Mouse (Mus musculus) liver, embryonic 13.5 days (tissue): ENCODE data around the gene Slc22a18. TPM values are rescaled to one million over a fixed set of nuclear protein-coding genes. Genes with fewer than 3 reads are reported as not detected.

Experiments used
- ATAC-seq: fragments of 200-750 bp; cut with Nextera tagmentation; 2 replicates; pipeline ENCODE4 v1.8.0; 2017; ENCODE audit warnings: low read depth, mild to moderate bottlenecking, moderate number of reproducible peaks, moderate library complexity
- DNase-seq: peaks from one replicate; pipeline ENCODE4 v3.0.0; 2022
- H3K27ac ChIP-seq: fragments of 300-500 bp; sonication (generic); 2 replicates; pipeline ENCODE4 v1.5.1; 2015; ENCODE audit warnings: moderate library complexity, mild to moderate bottlenecking, inconsistent platforms
- H3K27me3 ChIP-seq: fragments of 300-500 bp; sonication (generic); 2 replicates; pipeline ENCODE4 v1.6.1; 2015; ENCODE audit warnings: mild to moderate bottlenecking, inconsistent platforms
- H3K36me3 ChIP-seq: fragments of 300-500 bp; sonication (generic); 2 replicates; pipeline ENCODE4 v1.6.1; 2015; ENCODE audit warnings: mild to moderate bottlenecking, inconsistent platforms
- H3K4me1 ChIP-seq: fragments of 300-500 bp; sonication (generic); replicated peaks from 2 replicates; pipeline ENCODE4 v1.6.1; 2015; ENCODE audit warnings: inconsistent platforms
- H3K4me2 ChIP-seq: fragments of 300-500 bp; sonication (generic); 2 replicates; pipeline ENCODE4 v1.6.1; 2015; ENCODE audit warnings: inconsistent platforms, mild to moderate bottlenecking, moderate library complexity
- H3K4me3 ChIP-seq: fragments of 300-500 bp; sonication (generic); replicated peaks from 2 replicates; pipeline ENCODE4 v1.5.1; 2015; ENCODE audit warnings: mild to moderate bottlenecking, inconsistent platforms
- H3K9ac ChIP-seq: fragments of 300-500 bp; sonication (generic); 2 replicates; pipeline ENCODE4 v1.6.1; 2015; ENCODE audit warnings: mild to moderate bottlenecking, inconsistent platforms
- H3K9me3 ChIP-seq: fragments of 300-500 bp; sonication (generic); replicated peaks from 2 replicates; pipeline ENCODE4 v1.6.1; 2016; ENCODE audit warnings: inconsistent platforms
- WGBS: fragments of 180-500 bp; shearing (Covaris S2); methylation state at CpG from one replicate; pipeline ENCODE4 v1.1.7; 2015; ENCODE audit not compliant: insufficient replicate concordance; 5-methylcytosine and 5-hydroxymethylcytosine counted together
- polyA plus RNA-seq: library from polyadenylated mRNA; unstranded; fragments of >200 nt; fragmentation: Nextera tagmentation; extraction: Ambion mirVana; gene quantifications from 2 replicates; pipeline ENCODE4 v1.2.1, GENCODE M21; 2015

Slc22a18 gene
- polyA plus RNA-seq, 1 experiment from 2014 or later = 6.7 TPM

- peak overlapping the region; percentile 46 for H3K4me3 ChIP-seq
- ATAC-seq (no peak), DNase-seq (peak; percentile 45)
- peak overlapping the region; percentile 70 for H3K4me2 ChIP-seq
- H3K9ac ChIP-seq = peak overlapping the region; percentile 51
- H3K9me3 ChIP-seq = peaks cover 19% of the 10 kb centered on the region
- 16% methylated on average over 50 of the region's 56 CpGs for WGBS
- peaks cover 43% of the 10 kb centered on the region for H3K4me1 ChIP-seq
- peaks cover 5% of the 10 kb centered on the region; the same call in 1 of the 2 replicates for H3K36me3 ChIP-seq
- peaks cover 82% of the 10 kb centered on the region for H3K27me3 ChIP-seq
- H3K27ac ChIP-seq = no peak overlapping the region
Observed at GRCm38 (mm10) chr7:143464811-143465560, 8.6 kb upstream of the Slc22a18 start.

DNA sequence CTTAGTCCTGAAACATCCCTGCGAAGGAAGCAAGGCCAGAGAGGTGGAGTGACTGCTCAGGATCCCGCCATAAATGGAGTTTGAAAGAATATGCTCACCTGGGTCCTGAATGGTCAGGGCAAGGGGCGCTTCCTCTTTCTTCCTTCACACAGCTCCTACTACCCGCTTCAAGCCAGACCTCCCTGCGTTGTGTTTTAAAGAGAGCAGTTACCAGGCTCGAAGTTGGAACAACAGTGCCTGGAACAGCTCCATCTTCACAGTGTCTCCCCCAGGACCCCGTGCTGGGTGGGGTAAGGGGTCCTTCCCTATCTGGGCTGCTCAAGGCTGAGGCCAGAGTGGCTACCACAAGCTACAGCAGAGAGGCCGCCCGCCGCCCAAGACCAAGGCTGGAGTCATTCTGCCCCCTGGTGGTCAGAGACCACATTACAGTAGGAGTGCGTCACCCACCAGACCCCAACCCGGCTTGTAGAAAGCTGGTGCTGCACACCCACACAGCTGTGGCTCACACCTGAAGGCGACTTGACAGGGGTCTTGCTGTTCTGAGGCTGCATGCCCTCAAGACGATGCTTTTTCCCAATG is 7.3 kb upstream of the Slc22a18 start:
- H3K9me3 ChIP-seq = peaks cover 7% of the 10 kb centered on the region; the same call in 1 of the 2 replicates
- no peak overlapping the region for H3K27ac ChIP-seq
- WGBS = 21% methylated on average over 14 of the region's 14 CpGs
- peaks cover 33% of the 10 kb centered on the region for H3K4me1 ChIP-seq
- no peak overlapping the region for H3K4me2 ChIP-seq
- no peak overlapping the region for H3K9ac ChIP-seq
- H3K36me3 ChIP-seq = no peaks in the 10 kb centered on the region
- H3K4me3 ChIP-seq = no peak overlapping the region
- DNase-seq (peak; percentile 50), ATAC-seq (no peak)
- H3K27me3 ChIP-seq = peaks cover 70% of the 10 kb centered on the region

GRCm38 (mm10) chr7:143467714-143468113 is 5.8 kb upstream of the Slc22a18 start:
- ATAC-seq = no peak
- DNase-seq = no peak
- H3K4me1 ChIP-seq = peaks cover 26% of the 10 kb centered on the region
- no peak overlapping the region for H3K4me2 ChIP-seq
- H3K9ac ChIP-seq = no peak overlapping the region
- H3K36me3 ChIP-seq = no peaks in the 10 kb centered on the region
- H3K27ac ChIP-seq = no peak overlapping the region
- H3K4me3 ChIP-seq = no peak overlapping the region
- 0 out of 2 replicates have a peak, but pooled peaks cover 4% of the 10 kb centered on the region for H3K9me3 ChIP-seq
- H3K27me3 ChIP-seq = peaks cover 56% of the 10 kb centered on the region
- 11% methylated on average over 6 of the region's 6 CpGs for WGBS

GRCm38 (mm10) chr7:143469946-143470345 is 3.6 kb upstream of the Slc22a18 start:
- WGBS = 17% methylated on average over 8 of the region's 8 CpGs
- Histone ChIP-seq H3K36me3 (no peaks in the 10 kb centered on the region), H3K4me2 (no peak overlapping the region), H3K4me1 (peaks cover 11% of the 10 kb centered on the region), H3K4me3 (no peak overlapping the region), H3K27ac (no peak overlapping the region), H3K27me3 (peaks cover 34% of the 10 kb centered on the region), H3K9ac (no peak overlapping the region), H3K9me3 (no peaks in the 10 kb centered on the region)
- ATAC-seq = no peak
- DNase-seq = no peak

DNA sequence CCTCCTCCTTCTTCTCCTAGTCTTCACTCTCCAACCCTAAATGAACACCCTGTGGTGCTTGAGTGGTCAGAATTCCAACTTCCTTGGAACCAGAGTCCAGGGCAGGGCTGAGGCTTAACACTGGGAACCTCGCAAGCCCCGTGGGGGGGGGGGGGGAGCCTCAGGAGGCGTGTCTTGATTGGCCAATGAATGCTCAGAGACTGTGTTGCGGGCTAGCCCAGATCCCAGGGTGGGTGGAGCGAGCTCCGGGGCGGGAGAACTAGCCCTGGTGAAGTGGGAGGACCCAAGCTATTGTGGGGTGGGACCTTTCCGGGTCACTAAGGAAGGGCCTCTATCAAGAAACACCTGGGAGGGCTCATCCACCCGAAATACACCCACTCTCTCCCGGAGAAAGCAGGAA is 1.3 kb downstream of the Slc22a18 start:
- H3K4me2 ChIP-seq = no peak overlapping the region
- no peak overlapping the region for H3K27ac ChIP-seq
- no peaks in the 10 kb centered on the region for H3K9me3 ChIP-seq
- ATAC-seq (peak; percentile 24), DNase-seq (no peak)
- no peaks in the 10 kb centered on the region for H3K36me3 ChIP-seq
- WGBS = 25% methylated on average over 10 of the region's 10 CpGs
- H3K4me1 ChIP-seq = peaks cover 5% of the 10 kb centered on the region
- no peaks in the 10 kb centered on the region for H3K27me3 ChIP-seq
- H3K9ac ChIP-seq = no peak overlapping the region
- H3K4me3 ChIP-seq = no peak overlapping the region

- Histone ChIP-seq H3K36me3 (no peaks in the 10 kb centered on the region), H3K9me3 (no peaks in the 10 kb centered on the region), H3K27ac (no peak overlapping the region), H3K4me3 (no peak overlapping the region), H3K9ac (no peak overlapping the region), H3K27me3 (peaks cover 7% of the 10 kb centered on the region), H3K4me2 (no peak overlapping the region), H3K4me1 (peaks cover 4% of the 10 kb centered on the region)
- DNase-seq (no peak), ATAC-seq (peak; percentile 37)
- WGBS = 48% methylated on average over 11 of the region's 11 CpGs
Observed at GRCm38 (mm10) chr7:143475876-143476275, 2.3 kb downstream of the Slc22a18 start.

GRCm38 (mm10) chr7:143476702-143477335 is 3.3 kb downstream of the Slc22a18 start:
- H3K4me2 ChIP-seq = no peak overlapping the region
- WGBS = 59% methylated on average over 3 of the region's 3 CpGs
- H3K9ac ChIP-seq = no peak overlapping the region
- H3K36me3 ChIP-seq = no peaks in the 10 kb centered on the region
- peaks cover 12% of the 10 kb centered on the region for H3K27me3 ChIP-seq
- H3K27ac ChIP-seq = no peak overlapping the region
- DNase-seq (no peak), ATAC-seq (no peak)
- peaks cover 4% of the 10 kb centered on the region for H3K4me1 ChIP-seq
- H3K9me3 ChIP-seq = no peaks in the 10 kb centered on the region
- no peak overlapping the region for H3K4me3 ChIP-seq

DNA sequence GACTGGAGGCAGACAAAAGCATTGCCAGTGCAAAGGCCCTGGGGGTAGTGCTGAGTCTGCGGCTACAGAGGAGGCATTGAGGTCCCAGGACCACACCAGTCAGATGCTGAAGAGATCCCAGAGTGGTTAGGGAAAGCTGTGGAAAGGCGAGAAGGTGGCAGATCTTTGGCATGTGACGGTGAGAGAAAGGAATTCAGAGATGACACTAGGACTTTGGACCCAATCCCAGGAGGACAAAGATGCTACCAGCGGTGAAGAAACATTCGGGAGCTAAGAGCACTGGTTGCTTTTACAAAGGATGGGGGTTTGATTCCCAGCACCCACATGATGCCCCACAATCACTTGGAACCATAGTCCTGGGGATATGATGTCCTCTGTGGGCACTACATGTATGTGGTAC is 4.3 kb downstream of the Slc22a18 start:
- Histone ChIP-seq H3K4me2 (no peak overlapping the region), H3K27me3 (peaks cover 14% of the 10 kb centered on the region), H3K36me3 (no peaks in the 10 kb centered on the region), H3K27ac (no peak overlapping the region), H3K4me1 (peaks cover 5% of the 10 kb centered on the region), H3K9me3 (no peaks in the 10 kb centered on the region), H3K4me3 (no peak overlapping the region), H3K9ac (no peak overlapping the region)
- 69% methylated on average over 5 of the region's 5 CpGs for WGBS
- no peak for ATAC-seq
- no peak for DNase-seq

DNA sequence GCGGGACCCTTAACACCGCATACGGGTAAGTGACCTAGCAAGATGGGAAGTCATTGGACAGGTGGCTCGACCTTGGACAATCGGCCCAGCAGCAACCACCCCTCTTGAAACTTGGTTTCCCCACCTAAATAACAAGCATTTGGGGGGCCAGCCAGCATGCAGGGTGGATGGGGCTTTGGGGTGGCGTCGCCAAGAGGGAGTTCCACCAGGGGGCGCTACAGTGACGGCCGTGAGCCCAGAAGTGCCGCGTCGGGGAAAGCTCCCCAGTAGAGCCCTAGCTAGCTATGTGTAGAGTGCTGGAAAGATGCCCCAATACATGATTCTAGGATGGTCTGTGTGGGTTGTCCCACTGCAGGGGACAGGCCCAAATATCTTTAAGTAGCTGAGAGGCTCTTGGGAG is 7.0 kb downstream of the Slc22a18 start:
- Histone ChIP-seq H3K9me3 (no peaks in the 10 kb centered on the region), H3K4me2 (no peak overlapping the region), H3K4me1 (peaks cover 9% of the 10 kb centered on the region), H3K36me3 (no peaks in the 10 kb centered on the region), H3K9ac (no peak overlapping the region), H3K4me3 (no peak overlapping the region), H3K27me3 (peaks cover 28% of the 10 kb centered on the region), H3K27ac (no peak overlapping the region)
- WGBS = 23% methylated on average over 13 of the region's 13 CpGs
- DNase-seq = peak; percentile 34
- ATAC-seq = no peak

DNA sequence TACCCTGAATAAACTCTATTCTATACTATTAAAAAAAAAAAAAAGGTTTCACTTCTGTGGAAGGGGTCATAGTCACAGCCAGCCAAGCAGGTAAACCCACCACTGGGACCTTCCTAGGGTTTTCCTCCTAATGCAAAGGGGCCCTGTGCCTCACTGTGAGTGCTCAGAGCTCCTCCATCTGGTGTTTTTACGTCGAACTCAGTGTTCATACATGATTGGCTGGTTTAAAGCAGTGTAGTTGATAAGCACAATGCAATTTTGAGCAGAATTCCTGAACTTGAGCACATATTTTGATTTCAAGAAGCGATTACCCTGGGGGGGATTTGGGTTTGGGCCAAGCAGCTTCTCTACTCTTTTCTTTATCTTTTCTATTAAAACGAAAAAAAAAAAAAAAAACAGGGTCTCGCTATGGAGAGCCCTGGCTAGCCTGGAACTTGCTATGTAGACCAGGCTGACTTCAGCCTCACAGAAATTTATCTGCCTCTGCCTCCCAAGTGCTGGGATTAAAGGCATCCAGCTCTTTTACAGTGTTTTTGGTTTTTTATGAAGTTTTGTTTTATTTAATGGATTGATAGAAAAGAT is 8.4 kb downstream of the Slc22a18 start:
- H3K27me3 ChIP-seq = peaks cover 29% of the 10 kb centered on the region
- ATAC-seq (no peak), DNase-seq (no peak)
- H3K9me3 ChIP-seq = no peaks in the 10 kb centered on the region
- 44% methylated on average over 5 of the region's 5 CpGs for WGBS
- H3K4me2 ChIP-seq = no peak overlapping the region
- peaks cover 5% of the 10 kb centered on the region for H3K4me1 ChIP-seq
- H3K4me3 ChIP-seq = no peak overlapping the region
- no peak overlapping the region for H3K27ac ChIP-seq
- H3K9ac ChIP-seq = no peak overlapping the region
- no peaks in the 10 kb centered on the region for H3K36me3 ChIP-seq

- ATAC-seq (peak; percentile 49), DNase-seq (no peak)
- peaks cover 29% of the 10 kb centered on the region for H3K27me3 ChIP-seq
- WGBS = 18% methylated on average over 6 of the region's 6 CpGs
- H3K27ac ChIP-seq = no peak overlapping the region
- H3K36me3 ChIP-seq = no peaks in the 10 kb centered on the region
- H3K9ac ChIP-seq = no peak overlapping the region
- H3K9me3 ChIP-seq = no peaks in the 10 kb centered on the region
- no peak overlapping the region for H3K4me2 ChIP-seq
- peaks cover 5% of the 10 kb centered on the region for H3K4me1 ChIP-seq
- H3K4me3 ChIP-seq = no peak overlapping the region
Observed at GRCm38 (mm10) chr7:143482541-143482940, 9.0 kb downstream of the Slc22a18 start.
